Mouse (Mus musculus): ENCODE data around the gene Marf1. TPM values are rescaled to one million over a fixed set of nuclear protein-coding genes. Genes with fewer than 3 reads are reported as not detected.

Marf1 gene
- polyA plus RNA-seq (2015; fragmentation: Nextera tagmentation; extraction: Ambion mirVana) = 9.0 and 10.1 TPM in 2 replicates

DNA sequence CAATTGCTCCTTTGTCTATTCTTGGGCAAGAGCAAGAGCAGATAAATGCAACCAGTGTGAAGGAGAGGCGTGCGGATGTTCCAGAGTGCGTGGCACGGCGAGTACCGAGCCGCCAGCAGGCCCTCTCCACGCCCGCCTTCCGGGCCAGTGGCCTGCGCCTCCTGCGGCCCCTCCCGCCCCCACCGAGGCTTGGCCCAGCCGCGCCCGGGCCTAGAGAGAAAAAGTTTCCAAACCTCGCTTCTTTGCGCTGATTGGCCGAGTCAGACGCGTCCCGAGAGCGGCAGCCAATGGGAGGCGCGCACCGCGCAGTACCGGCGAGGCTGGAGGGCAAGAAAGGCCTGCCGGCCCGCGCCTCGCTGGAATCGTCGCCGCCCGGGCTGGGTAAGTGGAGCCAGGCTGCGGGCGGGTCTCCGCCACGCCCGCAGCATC, at the start of gene Marf1, which contains the start of gene Nde1:
Gene Marf1 (minus strand): TSS at position 364 of the 429 bp plus-strand sequence.
Gene Nde1 (plus strand): TSS at position 288 of the 429 bp plus-strand sequence.
- WGBS = 0% methylated on average over 43 of the region's 43 CpGs
- Histone ChIP-seq H3K27me3 (ENCODE audit: control insufficient read depth, insufficient read depth, low read length) (no peaks in the 10 kb centered on the region), H3K9ac (ENCODE audit: low read length) (peak within 1 kb of the TSS; percentile 80), H3K4me3 (ENCODE audit: low read length) (peak within 1 kb of the TSS; percentile 74), H3K4me2 (ENCODE audit: low read depth, low read length) (peak within 1 kb of the TSS; percentile 80), H3K9me3 (replicated peaks; ENCODE audit: control insufficient read depth, low read length) (no peaks in the 10 kb centered on the region), H3K27ac (ENCODE audit: low read length) (peak within 1 kb of the TSS; percentile 88), H3K4me1 (ENCODE audit: control insufficient read depth, insufficient read depth, low read length) (peaks cover 19% of the 10 kb centered on the region), H3K36me3 (ENCODE audit: control insufficient read depth, insufficient read depth) (no peaks in the 10 kb centered on the region)
- ATAC-seq (replicated peaks; ENCODE audit: extremely low read depth, insufficient read depth, low FRiP score) = peak; percentile 81

DNA sequence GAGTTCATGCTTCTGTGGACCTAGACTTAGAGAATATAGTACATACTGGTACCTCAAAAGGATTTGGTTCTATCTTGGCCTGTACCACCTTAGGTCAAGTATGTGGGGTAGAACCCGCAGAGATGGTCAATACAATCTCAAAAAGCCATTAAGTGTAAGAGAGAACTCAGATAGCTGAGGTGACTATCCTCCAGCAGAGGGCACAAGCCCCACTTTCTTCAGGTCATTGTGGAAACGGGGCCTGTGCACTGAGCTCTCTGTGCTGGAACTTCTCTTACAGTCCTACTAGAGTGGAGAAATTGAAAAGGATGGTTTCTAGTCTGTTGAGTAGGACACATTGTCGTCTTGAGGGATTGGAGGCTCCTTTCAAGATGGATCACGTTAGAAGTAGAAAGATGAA, 35.6 kb upstream of the Marf1 start:
- Histone ChIP-seq H3K27ac (ENCODE audit: low read length) (no peak overlapping the region), H3K4me3 (ENCODE audit: low read length) (no peak overlapping the region), H3K4me2 (ENCODE audit: low read depth, low read length) (no peak overlapping the region), H3K27me3 (ENCODE audit: control insufficient read depth, insufficient read depth, low read length) (no peaks in the 10 kb centered on the region), H3K9me3 (replicated peaks; ENCODE audit: control insufficient read depth, low read length) (no peaks in the 10 kb centered on the region), H3K9ac (ENCODE audit: low read length) (no peak overlapping the region), H3K36me3 (ENCODE audit: control insufficient read depth, insufficient read depth) (no peaks in the 10 kb centered on the region), H3K4me1 (ENCODE audit: control insufficient read depth, insufficient read depth, low read length) (no peaks in the 10 kb centered on the region)
- WGBS = 69% methylated on average over 4 of the region's 4 CpGs
- ATAC-seq (replicated peaks; ENCODE audit: extremely low read depth, insufficient read depth, low FRiP score) = no peak

DNA sequence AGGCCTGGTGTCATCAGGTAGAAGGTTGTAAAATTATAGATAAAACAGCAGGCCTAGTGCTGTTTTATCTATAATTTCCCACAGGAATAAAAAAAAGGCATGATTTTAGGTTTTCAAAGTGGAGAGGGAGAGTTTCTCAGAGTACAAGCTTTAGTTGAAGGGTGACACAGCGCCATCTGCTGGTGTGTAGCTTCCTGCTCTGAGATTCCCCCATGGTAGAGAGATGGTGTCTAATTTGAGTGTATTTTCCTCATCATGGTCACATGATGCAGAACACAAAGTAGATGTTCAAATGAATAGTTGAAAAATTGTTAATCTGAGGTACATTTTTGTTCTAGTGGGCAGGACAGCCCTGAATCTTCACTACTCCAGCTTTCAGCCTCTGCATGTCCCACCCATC, 32.3 kb upstream of the Marf1 start:
- H3K4me1 ChIP-seq (ENCODE audit: control insufficient read depth, insufficient read depth, low read length) = no peaks in the 10 kb centered on the region
- H3K27ac ChIP-seq (ENCODE audit: low read length) = no peak overlapping the region
- 29% methylated on average over 1 of the region's 1 CpGs for WGBS
- no peak for ATAC-seq (replicated peaks; ENCODE audit: extremely low read depth, insufficient read depth, low FRiP score)
- H3K4me2 ChIP-seq (ENCODE audit: low read depth, low read length) = no peak overlapping the region
- no peaks in the 10 kb centered on the region for H3K9me3 ChIP-seq (replicated peaks; ENCODE audit: control insufficient read depth, low read length)
- H3K9ac ChIP-seq (ENCODE audit: low read length) = no peak overlapping the region
- peaks cover 20% of the 10 kb centered on the region for H3K36me3 ChIP-seq (ENCODE audit: control insufficient read depth, insufficient read depth)
- H3K4me3 ChIP-seq (ENCODE audit: low read length) = no peak overlapping the region
- H3K27me3 ChIP-seq (ENCODE audit: control insufficient read depth, insufficient read depth, low read length) = no peaks in the 10 kb centered on the region

- Histone ChIP-seq H3K27me3 (ENCODE audit: control insufficient read depth, insufficient read depth, low read length) (no peaks in the 10 kb centered on the region), H3K9ac (ENCODE audit: low read length) (no peak overlapping the region), H3K4me2 (ENCODE audit: low read depth, low read length) (no peak overlapping the region), H3K36me3 (ENCODE audit: control insufficient read depth, insufficient read depth) (peaks cover 30% of the 10 kb centered on the region), H3K4me3 (ENCODE audit: low read length) (no peak overlapping the region), H3K27ac (ENCODE audit: low read length) (no peak overlapping the region), H3K9me3 (replicated peaks; ENCODE audit: control insufficient read depth, low read length) (no peaks in the 10 kb centered on the region), H3K4me1 (ENCODE audit: control insufficient read depth, insufficient read depth, low read length) (no peaks in the 10 kb centered on the region)
- 64% methylated on average over 9 of the region's 9 CpGs for WGBS
- no peak for ATAC-seq (replicated peaks; ENCODE audit: extremely low read depth, insufficient read depth, low FRiP score)
Observed at GRCm38 (mm10) chr16:14194164-14194950, 31.2 kb upstream of the Marf1 start.

- H3K4me3 ChIP-seq (ENCODE audit: low read length) = no peak overlapping the region
- no peaks in the 10 kb centered on the region for H3K9me3 ChIP-seq (replicated peaks; ENCODE audit: control insufficient read depth, low read length)
- H3K4me1 ChIP-seq (ENCODE audit: control insufficient read depth, insufficient read depth, low read length) = peaks cover 5% of the 10 kb centered on the region; the same call in 1 of the 2 replicates
- H3K4me2 ChIP-seq (ENCODE audit: low read depth, low read length) = no peak overlapping the region
- ATAC-seq (replicated peaks; ENCODE audit: extremely low read depth, insufficient read depth, low FRiP score) = no peak
- H3K9ac ChIP-seq (ENCODE audit: low read length) = no peak overlapping the region
- 96% methylated on average over 5 of the region's 5 CpGs for WGBS
- H3K27ac ChIP-seq (ENCODE audit: low read length) = no peak overlapping the region
- peaks cover 67% of the 10 kb centered on the region for H3K36me3 ChIP-seq (ENCODE audit: control insufficient read depth, insufficient read depth)
- H3K27me3 ChIP-seq (ENCODE audit: control insufficient read depth, insufficient read depth, low read length) = no peaks in the 10 kb centered on the region
Observed at GRCm38 (mm10) chr16:14185516-14185915, 22.4 kb upstream of the Marf1 start.

- 71% methylated on average over 1 of the region's 1 CpGs for WGBS
- Histone ChIP-seq H3K9ac (ENCODE audit: low read length) (no peak overlapping the region), H3K4me3 (ENCODE audit: low read length) (no peak overlapping the region), H3K27ac (ENCODE audit: low read length) (no peak overlapping the region), H3K4me1 (ENCODE audit: control insufficient read depth, insufficient read depth, low read length) (peaks cover 8% of the 10 kb centered on the region; the same call in 1 of the 2 replicates), H3K9me3 (replicated peaks; ENCODE audit: control insufficient read depth, low read length) (no peaks in the 10 kb centered on the region), H3K27me3 (ENCODE audit: control insufficient read depth, insufficient read depth, low read length) (no peaks in the 10 kb centered on the region), H3K4me2 (ENCODE audit: low read depth, low read length) (no peak overlapping the region), H3K36me3 (ENCODE audit: control insufficient read depth, insufficient read depth) (peaks cover 64% of the 10 kb centered on the region)
- no peak for ATAC-seq (replicated peaks; ENCODE audit: extremely low read depth, insufficient read depth, low FRiP score)
Observed at GRCm38 (mm10) chr16:14183856-14184255, 20.7 kb upstream of the Marf1 start.

GRCm38 (mm10) chr16:14182360-14182759, 19.2 kb upstream of the Marf1 start:
- no peak for ATAC-seq (replicated peaks; ENCODE audit: extremely low read depth, insufficient read depth, low FRiP score)
- H3K4me1 ChIP-seq (ENCODE audit: control insufficient read depth, insufficient read depth, low read length) = peaks cover 8% of the 10 kb centered on the region; the same call in 1 of the 2 replicates
- WGBS = 91% methylated on average over 5 of the region's 5 CpGs

DNA sequence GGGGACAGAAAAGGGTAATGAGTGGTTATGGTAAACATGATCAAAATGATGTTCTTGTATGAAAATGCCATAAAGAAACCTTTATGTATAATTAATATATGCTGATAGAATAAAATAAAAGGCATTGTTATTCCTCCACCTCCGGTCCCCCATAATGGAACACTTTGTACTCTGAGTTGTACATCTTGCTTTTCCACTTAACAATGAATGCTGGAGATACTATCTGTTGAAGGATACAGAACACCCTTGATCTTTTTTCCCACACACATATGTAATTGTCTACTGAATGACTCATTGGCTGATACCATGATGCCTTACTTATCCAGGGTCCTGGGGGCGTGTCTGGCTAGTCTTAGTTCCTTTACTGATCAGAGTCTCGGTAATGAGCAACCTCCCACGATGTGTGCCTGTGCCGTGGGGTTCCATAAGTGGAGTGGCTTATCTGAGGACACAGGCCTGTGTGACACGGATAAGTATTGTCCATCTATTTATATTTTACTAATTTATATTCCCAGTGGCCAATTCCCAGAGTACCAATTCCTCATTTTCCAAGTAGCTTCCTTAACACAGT, 17.1 kb upstream of the Marf1 start:
- Histone ChIP-seq H3K27ac (ENCODE audit: low read length) (no peak overlapping the region), H3K9ac (ENCODE audit: low read length) (no peak overlapping the region), H3K4me1 (ENCODE audit: control insufficient read depth, insufficient read depth, low read length) (peaks cover 8% of the 10 kb centered on the region; the same call in 1 of the 2 replicates), H3K36me3 (ENCODE audit: control insufficient read depth, insufficient read depth) (peaks cover 61% of the 10 kb centered on the region), H3K4me3 (ENCODE audit: low read length) (no peak overlapping the region), H3K27me3 (ENCODE audit: control insufficient read depth, insufficient read depth, low read length) (no peaks in the 10 kb centered on the region), H3K9me3 (replicated peaks; ENCODE audit: control insufficient read depth, low read length) (no peaks in the 10 kb centered on the region), H3K4me2 (ENCODE audit: low read depth, low read length) (no peak overlapping the region)
- 50% methylated on average over 6 of the region's 6 CpGs for WGBS
- ATAC-seq (replicated peaks; ENCODE audit: extremely low read depth, insufficient read depth, low FRiP score) = no peak

More at GRCm38 (mm10) chr16:14182360-14182759, 19.2 kb upstream of the Marf1 start:
- no peak overlapping the region for H3K27ac ChIP-seq (ENCODE audit: low read length)
- no peak overlapping the region for H3K4me3 ChIP-seq (ENCODE audit: low read length)
- H3K4me2 ChIP-seq (ENCODE audit: low read depth, low read length) = no peak overlapping the region
- H3K27me3 ChIP-seq (ENCODE audit: control insufficient read depth, insufficient read depth, low read length) = no peaks in the 10 kb centered on the region
- no peaks in the 10 kb centered on the region for H3K9me3 ChIP-seq (replicated peaks; ENCODE audit: control insufficient read depth, low read length)
- H3K36me3 ChIP-seq (ENCODE audit: control insufficient read depth, insufficient read depth) = peaks cover 60% of the 10 kb centered on the region
- no peak overlapping the region for H3K9ac ChIP-seq (ENCODE audit: low read length)

- Histone ChIP-seq H3K9ac (ENCODE audit: low read length) (no peak overlapping the region), H3K27me3 (ENCODE audit: control insufficient read depth, insufficient read depth, low read length) (no peaks in the 10 kb centered on the region), H3K27ac (ENCODE audit: low read length) (0 out of 2 replicates have a peak overlapping the region, but pooled peaks have one; percentile 5), H3K36me3 (ENCODE audit: control insufficient read depth, insufficient read depth) (peaks cover 65% of the 10 kb centered on the region), H3K9me3 (replicated peaks; ENCODE audit: control insufficient read depth, low read length) (no peaks in the 10 kb centered on the region), H3K4me3 (ENCODE audit: low read length) (no peak overlapping the region), H3K4me2 (ENCODE audit: low read depth, low read length) (no peak overlapping the region), H3K4me1 (ENCODE audit: control insufficient read depth, insufficient read depth, low read length) (peaks cover 8% of the 10 kb centered on the region; the same call in 1 of the 2 replicates)
- no peak for ATAC-seq (replicated peaks; ENCODE audit: extremely low read depth, insufficient read depth, low FRiP score)
- WGBS = 50% methylated on average over 3 of the region's 3 CpGs
Observed at GRCm38 (mm10) chr16:14178041-14178440, 14.9 kb upstream of the Marf1 start.
